Mouse (Mus musculus): Measurements from ENCODE around the gene Zfyve21.

The Zfyve21 gene

DNA sequence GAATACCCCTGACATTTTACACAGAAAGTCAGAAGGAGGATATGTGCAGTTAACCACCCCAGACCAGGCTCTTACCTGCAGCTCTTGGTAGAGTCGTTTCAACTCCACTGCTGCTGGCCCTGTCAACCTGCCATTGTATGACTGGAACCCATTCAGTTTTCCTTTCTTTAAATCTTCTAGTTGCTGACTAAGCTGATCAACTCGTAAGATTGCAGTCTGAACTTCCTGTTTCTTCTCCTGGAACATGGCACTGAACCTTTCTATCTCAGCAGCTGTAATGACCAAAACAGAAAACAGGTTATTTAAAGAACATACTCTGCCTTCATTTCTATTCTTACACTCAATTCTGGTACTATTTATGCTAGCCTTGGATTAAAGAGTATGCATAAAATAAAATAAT is 29.5 kb downstream of the Zfyve21 start:
- CTCF ChIA-PET: no interaction called here

DNA sequence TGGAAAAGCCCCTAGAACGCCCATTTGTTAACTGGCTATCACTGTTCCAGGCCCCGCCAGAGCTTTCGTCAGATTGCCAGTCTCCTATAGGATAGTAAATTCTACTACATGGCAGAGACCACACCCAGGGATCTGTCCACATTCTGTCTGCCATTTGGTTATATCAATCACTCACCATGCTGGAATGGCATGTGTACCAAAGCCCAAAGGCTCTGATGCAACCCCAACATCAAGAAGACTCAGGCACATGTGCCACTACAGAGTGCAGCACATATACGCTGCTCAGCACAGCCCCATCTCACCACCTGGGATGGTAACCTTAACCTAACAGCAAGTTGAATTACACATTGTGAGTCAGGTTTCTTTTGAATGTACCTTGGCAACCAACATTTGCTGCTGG is 32.0 kb downstream of the Zfyve21 start:
- CTCF ChIA-PET: no interaction called here

DNA sequence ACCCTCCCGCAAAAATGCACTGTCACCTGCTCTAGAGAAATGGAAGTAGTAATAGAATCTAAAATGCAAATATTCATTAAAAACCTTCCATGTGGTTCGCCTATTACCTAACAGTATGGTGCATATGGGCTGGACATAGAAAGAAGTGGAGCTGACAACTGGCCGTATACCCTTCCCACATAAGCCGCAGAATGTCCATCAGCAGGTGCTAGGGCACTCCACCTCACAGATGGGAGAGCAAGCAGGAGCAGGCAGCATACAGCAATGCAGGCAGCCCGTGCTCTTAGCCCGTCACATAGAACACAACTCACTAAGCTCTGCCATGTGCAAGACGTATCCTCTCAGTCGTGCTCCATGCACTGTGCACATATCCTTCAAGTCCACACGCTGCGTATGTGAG is 32.8 kb downstream of the Zfyve21 start:
- CTCF ChIA-PET: no interaction called here

DNA sequence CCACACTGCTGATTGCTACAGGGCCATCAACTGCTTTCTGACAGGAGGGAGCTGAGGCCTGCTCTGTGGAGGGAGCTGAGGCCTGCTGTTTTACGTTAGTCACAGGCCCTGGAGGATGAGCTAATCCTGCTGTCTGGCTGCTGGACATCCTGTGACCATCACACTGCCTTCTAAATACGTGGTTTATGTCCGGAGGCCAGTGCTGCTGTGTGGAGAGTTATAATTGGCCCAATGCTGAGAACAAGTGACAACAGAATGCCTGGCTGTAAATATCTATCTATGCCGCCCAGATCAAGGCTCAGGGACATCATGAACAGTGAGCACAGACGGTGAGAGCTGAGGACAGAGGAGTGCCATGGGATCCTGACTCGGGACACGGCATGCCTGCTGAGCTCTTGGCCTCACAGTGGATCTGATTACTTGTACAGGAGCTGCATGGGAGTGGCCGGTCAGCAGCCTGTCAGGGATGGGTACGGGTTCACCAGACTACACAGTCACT is 34.4 kb downstream of the Zfyve21 start:
- CTCF ChIA-PET: interaction anchor here (0.9 kb wide), 1 partner anchor 18 kb away, joined by 3 read pairs; no protein-coding TSS in a partner anchor

DNA sequence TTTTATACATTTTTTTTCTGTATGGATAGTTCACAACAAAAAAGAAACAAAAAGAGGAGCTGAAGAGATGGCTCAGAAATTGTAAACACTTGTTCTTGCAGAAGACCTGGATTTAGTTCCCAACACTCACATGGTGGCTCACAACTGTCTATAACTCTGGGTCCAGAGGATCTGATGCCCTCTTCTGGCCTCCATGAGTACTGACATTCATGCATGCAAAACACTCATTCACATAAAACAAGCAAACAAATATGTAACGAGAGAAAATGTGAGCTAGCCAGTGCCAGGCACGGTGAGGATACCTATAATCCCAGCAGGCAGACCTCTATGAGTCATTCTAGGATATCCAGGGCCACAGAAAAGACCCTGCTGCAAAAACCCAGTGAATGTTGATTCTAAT is 37.3 kb downstream of the Zfyve21 start:
- CTCF ChIA-PET: interaction anchor here (0.6 kb wide), 1 partner anchor 621 kb away, joined by 3 read pairs; no protein-coding TSS in a partner anchor

DNA sequence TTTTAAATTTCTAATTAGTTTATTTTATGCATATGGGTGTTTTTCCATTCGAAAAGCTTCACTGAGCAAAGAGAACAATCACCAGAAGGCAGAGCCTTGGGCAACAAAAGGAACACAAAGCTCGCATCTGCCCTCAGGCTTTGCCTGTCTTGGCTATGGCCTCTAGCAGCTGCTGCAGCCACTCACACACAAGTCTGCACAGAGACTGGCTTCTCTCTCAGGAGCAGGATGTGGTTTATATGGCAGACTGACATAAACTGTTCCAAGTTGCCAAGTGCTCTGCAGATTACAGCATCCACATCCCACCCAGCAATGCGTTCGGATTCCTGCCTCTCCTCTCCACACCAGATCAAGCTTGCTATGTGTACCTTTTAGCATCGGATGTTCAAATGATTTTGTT is 37.8 kb downstream of the Zfyve21 start:
- CTCF ChIA-PET: interaction anchor here (0.6 kb wide), 1 partner anchor 621 kb away, joined by 3 read pairs; no protein-coding TSS in a partner anchor

DNA sequence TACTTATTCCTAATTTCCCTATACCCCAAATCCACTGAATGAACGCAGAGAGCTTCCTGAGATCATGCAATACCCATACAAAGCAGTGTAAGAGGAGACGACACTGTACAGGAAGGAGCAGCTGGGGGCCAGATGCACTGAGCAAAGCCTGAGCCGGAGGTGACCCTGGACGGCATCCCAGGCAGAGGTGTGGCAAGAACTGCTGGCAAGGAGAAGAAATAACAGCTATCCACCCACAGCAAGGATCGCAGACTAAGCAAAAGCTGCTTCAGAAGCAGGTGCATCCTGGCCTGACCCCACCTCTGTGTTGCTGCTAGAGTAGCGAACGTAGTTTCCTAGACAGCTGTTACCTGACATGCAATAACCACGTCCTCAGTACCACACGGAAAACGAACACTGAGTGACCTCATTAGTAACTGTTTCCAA is 39.1 kb downstream of the Zfyve21 start:
- CTCF ChIA-PET: no interaction called here

DNA sequence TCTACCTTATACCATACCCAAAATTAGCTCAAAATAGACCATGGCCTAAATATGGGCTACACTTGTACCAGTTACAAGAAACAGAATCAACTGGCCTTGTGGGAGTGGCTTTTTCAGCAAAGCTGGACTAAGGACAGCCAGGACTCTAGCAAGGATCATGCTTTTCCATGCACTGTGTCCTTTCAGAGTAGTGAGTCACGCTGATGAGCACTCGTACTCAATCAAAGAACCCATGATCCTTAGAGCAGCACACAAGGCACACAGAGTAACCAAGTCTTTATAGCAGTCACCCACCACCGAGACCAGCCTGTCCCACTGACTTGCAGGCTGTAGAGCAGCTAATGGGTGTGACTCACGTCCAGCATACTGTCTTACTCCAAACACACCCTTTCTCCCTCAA is 39.6 kb downstream of the Zfyve21 start:
- CTCF ChIA-PET: no interaction called here

DNA sequence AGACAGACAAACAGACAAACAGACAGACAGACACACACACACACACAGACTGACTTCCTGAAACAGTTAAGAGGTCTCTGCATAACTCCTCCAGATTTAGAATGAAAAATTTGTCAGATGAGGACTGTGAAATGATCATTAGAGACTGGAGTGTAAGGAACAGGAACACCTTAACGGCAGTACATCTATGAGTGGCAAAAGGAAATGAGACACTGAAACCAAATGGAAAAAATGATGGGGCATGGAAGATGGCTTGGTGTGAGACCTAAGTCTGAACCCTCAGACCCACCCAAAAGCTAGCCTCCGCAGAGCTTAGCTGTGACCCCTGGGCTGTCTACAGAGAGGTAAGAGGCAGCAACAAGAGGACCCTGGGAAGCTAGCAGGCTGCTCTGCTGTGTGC is 41.5 kb downstream of the Zfyve21 start:
- CTCF ChIA-PET: interaction anchor here (0.6 kb wide), 1 partner anchor 9 kb away, joined by 3 read pairs; no protein-coding TSS in a partner anchor

DNA sequence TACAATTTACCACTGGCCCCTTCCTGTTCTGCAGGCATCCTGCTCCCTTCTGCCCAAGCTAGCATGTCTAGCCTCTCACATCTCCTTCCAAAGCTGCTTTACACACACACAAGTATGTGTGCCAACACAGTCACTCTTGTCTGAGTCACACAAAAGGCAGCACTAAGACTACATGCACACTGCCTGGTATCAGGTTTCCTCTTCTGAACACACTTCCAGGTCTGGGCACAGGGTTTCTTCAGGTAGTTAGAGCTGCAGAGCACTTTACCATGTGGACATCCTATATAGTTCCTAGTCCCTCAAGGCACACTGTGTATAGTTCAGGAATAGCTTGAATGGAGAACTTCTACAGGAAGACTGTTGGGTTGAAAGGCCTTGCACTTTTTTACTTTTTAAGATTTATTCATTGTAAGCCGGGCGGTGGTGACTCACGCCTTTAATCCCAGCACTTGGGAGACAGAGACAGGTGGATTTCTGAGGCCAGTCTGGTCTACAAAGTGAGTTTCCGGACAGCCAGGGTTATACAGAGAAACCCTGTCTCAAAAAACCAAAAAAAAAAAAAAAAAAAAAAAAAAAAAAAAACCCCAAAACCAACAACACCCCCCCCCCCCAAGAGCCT is 50.3 kb downstream of the Zfyve21 start:
- CTCF ChIA-PET: interaction anchor here (0.7 kb wide), 1 partner anchor 9 kb away, joined by 3 read pairs; no protein-coding TSS in a partner anchor

DNA sequence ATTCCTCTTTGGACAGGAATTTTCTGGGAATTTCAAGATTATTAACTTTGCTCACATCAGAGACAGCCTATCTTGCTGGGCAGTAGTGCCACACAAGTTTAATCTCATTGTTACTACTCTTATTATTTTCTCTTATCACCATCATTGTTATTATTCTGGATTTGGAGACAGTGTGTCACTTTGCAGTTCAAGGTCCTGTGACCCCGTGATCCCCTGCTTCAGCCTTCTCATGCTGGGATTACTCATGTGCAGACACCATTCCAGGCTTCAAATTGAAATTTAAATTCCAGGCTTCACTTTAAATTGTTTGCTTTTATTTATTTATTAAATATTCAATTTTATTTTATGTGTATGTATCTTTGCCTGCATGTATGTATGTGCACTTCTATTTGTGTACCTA is 55.8 kb downstream of the Zfyve21 start:
- CTCF ChIA-PET: no interaction called here

DNA sequence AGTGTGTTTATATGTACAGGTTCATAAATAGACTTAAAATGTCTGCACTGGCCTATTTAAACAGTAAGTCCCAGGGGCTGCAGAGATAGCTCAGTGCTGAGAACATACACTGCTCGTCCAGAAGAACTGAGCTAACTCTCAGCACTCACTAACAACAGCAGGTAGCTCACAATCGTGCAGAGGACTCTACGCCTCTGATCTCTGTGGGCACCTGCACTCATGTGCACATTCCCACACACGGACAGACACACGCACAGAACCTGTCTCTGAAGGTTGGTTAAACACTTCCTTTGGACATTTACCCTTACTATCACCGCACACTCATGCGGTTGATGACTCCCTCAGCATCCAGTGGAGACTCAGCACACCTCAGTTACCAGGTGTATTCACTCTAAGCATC is 56.8 kb downstream of the Zfyve21 start:
- CTCF ChIA-PET: interaction anchor here (0.6 kb wide), 1 partner anchor 210 kb away, joined by 8 read pairs; no protein-coding TSS in a partner anchor

DNA sequence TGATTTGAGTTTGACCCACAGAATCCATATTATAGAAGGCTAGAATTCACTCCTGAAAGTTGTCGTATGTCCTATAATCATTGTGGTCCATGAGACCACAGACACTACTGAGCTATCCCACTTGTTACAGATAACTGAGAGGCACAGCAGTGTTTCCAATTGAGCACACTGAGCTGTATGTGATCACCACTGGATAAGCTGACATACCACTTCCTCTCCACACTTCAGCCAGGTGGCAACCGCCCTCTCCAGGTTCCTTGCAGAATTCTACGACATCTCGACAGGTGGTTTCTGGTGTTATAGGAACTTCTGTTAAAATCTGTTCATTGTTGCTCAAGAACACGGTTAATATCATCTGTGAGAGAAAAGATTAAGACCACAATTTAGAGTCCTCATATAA is 58.1 kb downstream of the Zfyve21 start:
- CTCF ChIA-PET: no interaction called here

DNA sequence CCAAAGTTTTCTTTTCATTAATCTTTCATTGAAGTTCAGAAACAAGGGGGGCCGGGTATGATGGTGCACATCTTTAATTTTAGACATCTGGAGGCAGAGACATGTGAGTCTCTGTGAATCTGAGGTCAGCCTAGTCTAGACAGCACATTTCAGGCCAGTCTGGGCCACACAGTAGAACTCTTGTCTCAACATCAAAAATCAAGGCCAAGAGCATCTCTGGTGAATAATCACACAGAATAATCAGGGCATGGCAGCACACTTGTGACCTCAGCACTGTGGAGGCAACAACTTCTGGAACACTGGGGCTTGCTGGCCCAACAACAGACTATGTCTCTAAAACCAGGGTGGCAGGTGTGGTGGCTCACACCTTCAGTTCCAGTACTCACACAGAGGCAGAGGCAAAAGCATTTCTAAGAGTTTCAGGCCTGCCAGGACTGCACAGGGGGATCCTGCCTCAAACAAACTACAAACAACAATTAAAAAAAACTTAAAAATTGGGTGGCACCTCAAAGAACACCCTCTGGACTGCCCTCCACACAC is 60.7 kb downstream of the Zfyve21 start:
- CTCF ChIA-PET: no interaction called here

DNA sequence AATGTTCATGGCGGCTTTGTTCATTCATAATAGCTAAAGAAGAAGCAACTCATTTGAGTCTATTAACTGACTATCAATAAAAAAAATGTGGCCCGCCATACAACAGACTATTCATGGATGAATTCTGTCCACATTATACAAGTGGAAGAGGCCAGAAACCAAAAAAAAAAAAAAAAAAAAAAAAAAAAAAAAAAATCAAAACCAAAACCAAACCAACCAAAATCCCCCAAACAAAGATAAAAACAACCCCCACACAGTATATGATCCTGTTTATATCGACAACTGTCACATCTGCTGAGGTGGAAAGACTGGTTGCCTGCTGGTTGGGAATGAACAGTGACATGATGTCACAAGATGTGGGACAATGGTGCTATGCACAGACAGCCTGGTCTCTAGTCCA is 61.5 kb downstream of the Zfyve21 start:
- CTCF ChIA-PET: no interaction called here

DNA sequence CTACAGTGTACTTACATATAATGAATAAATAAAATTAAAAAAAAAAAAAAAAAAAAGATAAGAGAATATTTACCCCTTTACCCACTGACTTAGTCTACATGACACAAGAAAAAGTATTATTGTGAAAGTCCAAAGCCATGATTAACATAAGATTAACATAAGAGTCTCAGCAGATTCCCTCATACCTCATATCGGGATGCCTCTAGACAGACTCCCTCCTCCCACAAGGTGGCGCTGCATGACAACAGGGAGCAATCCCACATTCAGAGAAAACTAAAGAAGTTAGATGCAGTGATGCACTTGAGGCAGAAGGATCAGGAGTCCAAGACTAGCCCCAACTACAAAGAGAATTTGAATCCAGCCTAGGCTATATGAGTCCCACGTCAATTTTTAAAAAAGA is 64.2 kb downstream of the Zfyve21 start:
- CTCF ChIA-PET: interaction anchor here (0.6 kb wide), 4 partner anchors 15 to 124 kb away, joined by 3 to 7 read pairs (median 6); no protein-coding TSS in a partner anchor

Measured in spleen, embryonic (tissue).